ENCODE assay signal across 20 mouse cellular contexts in genomic region chr16:74714950-74715349, GRCm38 (mm10).
"Had no signal": no experiment of that assay in that cellular context is flagged by ENCODE, and none has a peak within 500 bp of the region (broad histone marks: within the 10 kb centered on the region; RNA-seq: fewer than 3 reads in every experiment).

No protein-coding gene starts in this region.

- H3K27ac ChIP-seq: limb, embryonic 12.5 days; limb, embryonic 15.5 days; liver, embryonic 15.5 days; lung, embryonic 15.5 days; midbrain, embryonic 12.5 days; midbrain, embryonic 15.5 days; neural tube, embryonic 12.5 days; neural tube, embryonic 15.5 days; stomach, postnatal 0 days had no signal

- H3K9me3 ChIP-seq: limb, embryonic 12.5 days; limb, embryonic 15.5 days; liver, embryonic 15.5 days; lung, embryonic 15.5 days; midbrain, embryonic 12.5 days; midbrain, embryonic 15.5 days; neural tube, embryonic 12.5 days; neural tube, embryonic 15.5 days had no signal

- H3K4me2 ChIP-seq: limb, embryonic 12.5 days; limb, embryonic 15.5 days; liver, embryonic 15.5 days; lung, embryonic 15.5 days; midbrain, embryonic 12.5 days; midbrain, embryonic 15.5 days; neural tube, embryonic 12.5 days; neural tube, embryonic 15.5 days had no signal

- H3K9ac ChIP-seq: limb, embryonic 12.5 days; limb, embryonic 15.5 days; liver, embryonic 15.5 days; lung, embryonic 15.5 days; midbrain, embryonic 12.5 days; midbrain, embryonic 15.5 days; neural tube, embryonic 12.5 days; neural tube, embryonic 15.5 days had no signal

- ATAC-seq: hindbrain, embryonic 16.5 days; midbrain, embryonic 15.5 days had no signal

- H3K4me3 ChIP-seq: limb, embryonic 12.5 days; limb, embryonic 15.5 days; liver, embryonic 15.5 days; lung, embryonic 15.5 days; midbrain, embryonic 12.5 days; midbrain, embryonic 15.5 days; neural tube, embryonic 12.5 days; neural tube, embryonic 15.5 days had no signal

- H3K36me3 ChIP-seq: limb, embryonic 12.5 days; limb, embryonic 15.5 days; liver, embryonic 15.5 days; lung, embryonic 15.5 days; midbrain, embryonic 12.5 days; midbrain, embryonic 15.5 days; neural tube, embryonic 12.5 days; neural tube, embryonic 15.5 days had no signal

- H3K4me1 ChIP-seq: limb, embryonic 15.5 days; liver, embryonic 15.5 days; lung, embryonic 15.5 days; midbrain, embryonic 12.5 days; midbrain, embryonic 15.5 days; neural tube, embryonic 12.5 days; neural tube, embryonic 15.5 days had no signal

- H3K27me3 ChIP-seq: limb, embryonic 12.5 days; limb, embryonic 15.5 days; liver, embryonic 15.5 days; lung, embryonic 15.5 days; midbrain, embryonic 12.5 days; midbrain, embryonic 15.5 days; neural tube, embryonic 12.5 days; neural tube, embryonic 15.5 days had no signal

- DNase-seq: left cerebral cortex, postnatal 4 days; lung, adult 18-20 months; lung, postnatal 10 days; lung, postnatal 36 days; right cerebral cortex, adult 18-20 months; right cerebral cortex, postnatal 14 days; right cerebral cortex, postnatal 4 days; thymus, adult 2 months; thymus, postnatal 14 days; thymus, postnatal 4 days had no signal
